Mouse (Mus musculus) liver, embryonic 11.5 days (tissue): ENCODE data around the gene Gstt2. TPM values are rescaled to one million over a fixed set of nuclear protein-coding genes. Genes with fewer than 3 reads are reported as not detected.

Experiments
- ATAC-seq: fragments of 200-750 bp; cut with Nextera tagmentation; replicated peaks from 2 replicates; pipeline ENCODE4 v1.8.0; 2017; ENCODE audit warnings: moderate number of reproducible peaks, mild to moderate bottlenecking, moderate TSS enrichment, moderate library complexity; ENCODE audit not compliant: low FRiP score
- DNase-seq: peaks from one replicate; pipeline ENCODE4 v3.0.0-alpha.2; 2017; ENCODE audit warnings: low spot score
- H3K27ac ChIP-seq: fragments of 300-500 bp; sonication (generic); 2 replicates; pipeline ENCODE4 v1.5.1; 2014; ENCODE audit warnings: mild to moderate bottlenecking, low read depth, low read length, control low read depth
- H3K27me3 ChIP-seq: fragments of 300-500 bp; sonication (generic); replicated peaks from 2 replicates; pipeline ENCODE4 v1.6.1; 2014; ENCODE audit warnings: low read length, mixed read lengths; ENCODE audit not compliant: control insufficient read depth, insufficient read depth
- H3K36me3 ChIP-seq: fragments of 300-500 bp; sonication (generic); 2 replicates; pipeline ENCODE4 v1.6.1; 2014; ENCODE audit warnings: mild to moderate bottlenecking, low read length, moderate library complexity, mixed read lengths; ENCODE audit not compliant: control insufficient read depth, insufficient read depth
- H3K4me1 ChIP-seq: fragments of 300-500 bp; sonication (generic); replicated peaks from 2 replicates; pipeline ENCODE4 v1.6.1; 2014; ENCODE audit warnings: low read length, mixed read lengths; ENCODE audit not compliant: control insufficient read depth, insufficient read depth
- H3K4me2 ChIP-seq: fragments of 300-500 bp; sonication (generic); 2 replicates; pipeline ENCODE4 v1.6.1; 2014; ENCODE audit warnings: mild to moderate bottlenecking, control low read depth, moderate library complexity
- H3K4me3 ChIP-seq: fragments of 300-500 bp; sonication (generic); 2 replicates; pipeline ENCODE4 v1.5.1; 2014; ENCODE audit warnings: low read depth, low read length, control low read depth
- H3K9ac ChIP-seq: fragments of 300-500 bp; sonication (generic); 2 replicates; pipeline ENCODE4 v1.6.1; 2014; ENCODE audit warnings: low read depth, low read length, control low read depth
- H3K9me3 ChIP-seq: fragments of 300-500 bp; sonication (generic); 2 replicates; pipeline ENCODE4 v1.6.1; 2016; ENCODE audit warnings: low read length, inconsistent platforms, mixed read lengths; ENCODE audit not compliant: control insufficient read depth
- WGBS: fragments of 180-500 bp; shearing (Covaris S2); extraction: QIAGEN DNeasy Blood & Tissue Kit; methylation state at CpG from one replicate; pipeline ENCODE4 v1.1.7; 2014; 5-methylcytosine and 5-hydroxymethylcytosine counted together
- polyA plus RNA-seq: library from polyadenylated mRNA; unstranded; fragments of >200 nt; fragmentation: Nextera tagmentation; extraction: Ambion mirVana; gene quantifications from 2 replicates; pipeline ENCODE4 v1.2.1, GENCODE M21; 2014

The Gstt2 gene
- polyA plus RNA-seq, 1 experiment from 2014 or later, result 39.6 TPM

DNA sequence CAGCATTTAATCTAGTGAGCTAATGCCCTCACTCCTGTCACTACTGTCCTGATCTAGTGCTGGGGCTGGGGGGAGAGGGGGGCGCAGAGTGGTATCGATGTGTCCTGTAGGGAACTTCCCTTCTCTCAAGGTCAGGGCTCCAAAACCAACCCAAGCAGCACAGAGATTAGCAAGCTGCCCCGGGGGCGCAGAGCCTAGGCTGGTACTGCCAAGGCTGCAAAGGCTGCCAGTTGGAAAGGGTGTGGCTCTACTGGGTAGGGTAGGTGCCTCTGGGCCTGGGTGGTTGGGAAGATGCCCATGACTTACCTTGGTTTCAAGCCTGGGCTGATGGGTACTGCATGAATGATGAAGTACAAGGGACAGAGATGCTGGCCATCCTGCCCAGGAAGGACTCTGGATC, 20.4 kb upstream of the Gstt2 start:
- H3K4me2 ChIP-seq, result peak overlapping the region; percentile 94; the same call in 1 of the 2 replicates

DNA sequence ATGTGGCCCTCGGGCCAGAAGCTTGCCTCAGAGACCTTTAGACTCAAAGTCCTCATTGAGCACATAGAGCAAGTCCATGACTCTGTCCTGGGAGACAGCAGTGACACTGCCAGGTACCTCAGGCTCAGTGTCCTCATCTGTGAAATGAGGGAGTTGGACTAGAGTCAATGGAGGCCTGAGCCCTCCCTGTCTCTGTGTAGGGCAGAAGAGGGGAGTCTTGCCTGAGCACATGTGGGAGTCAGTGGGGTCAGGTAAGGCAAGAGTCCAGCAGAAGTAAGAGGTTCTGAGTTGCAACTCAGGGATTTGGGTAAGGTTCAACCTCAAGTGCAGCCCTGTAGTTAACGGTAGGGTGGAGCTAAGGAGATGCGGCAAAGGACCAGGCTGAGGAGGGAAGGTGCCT, 19.8 kb upstream of the Gstt2 start:
- Histone ChIP-seq H3K9ac (no peak overlapping the region), H3K27me3 (no peaks in the 10 kb centered on the region), H3K9me3 (no peaks in the 10 kb centered on the region), H3K4me2 (no peak overlapping the region), H3K4me1 (peaks cover 18% of the 10 kb centered on the region), H3K36me3 (peaks cover 14% of the 10 kb centered on the region), H3K4me3 (no peak overlapping the region), H3K27ac (peak overlapping the region; percentile 5; the same call in 1 of the 2 replicates)
- DNase-seq (no peak), ATAC-seq (no peak)
- WGBS, result 76% methylated on average over 3 of the region's 3 CpGs

More for the DNA sequence above, 20.4 kb upstream of the Gstt2 start:
- Histone ChIP-seq H3K4me1 (peaks cover 18% of the 10 kb centered on the region), H3K9ac (0 out of 2 replicates have a peak overlapping the region, but pooled peaks have one; percentile 20), H3K27me3 (no peaks in the 10 kb centered on the region), H3K36me3 (peaks cover 14% of the 10 kb centered on the region), H3K4me3 (0 out of 2 replicates have a peak overlapping the region, but pooled peaks have one; percentile 17), H3K9me3 (no peaks in the 10 kb centered on the region), H3K27ac (peak overlapping the region; percentile 25; the same call in 1 of the 2 replicates)
- 89% methylated on average over 4 of the region's 4 CpGs for WGBS
- ATAC-seq (no peak), DNase-seq (no peak)

DNA sequence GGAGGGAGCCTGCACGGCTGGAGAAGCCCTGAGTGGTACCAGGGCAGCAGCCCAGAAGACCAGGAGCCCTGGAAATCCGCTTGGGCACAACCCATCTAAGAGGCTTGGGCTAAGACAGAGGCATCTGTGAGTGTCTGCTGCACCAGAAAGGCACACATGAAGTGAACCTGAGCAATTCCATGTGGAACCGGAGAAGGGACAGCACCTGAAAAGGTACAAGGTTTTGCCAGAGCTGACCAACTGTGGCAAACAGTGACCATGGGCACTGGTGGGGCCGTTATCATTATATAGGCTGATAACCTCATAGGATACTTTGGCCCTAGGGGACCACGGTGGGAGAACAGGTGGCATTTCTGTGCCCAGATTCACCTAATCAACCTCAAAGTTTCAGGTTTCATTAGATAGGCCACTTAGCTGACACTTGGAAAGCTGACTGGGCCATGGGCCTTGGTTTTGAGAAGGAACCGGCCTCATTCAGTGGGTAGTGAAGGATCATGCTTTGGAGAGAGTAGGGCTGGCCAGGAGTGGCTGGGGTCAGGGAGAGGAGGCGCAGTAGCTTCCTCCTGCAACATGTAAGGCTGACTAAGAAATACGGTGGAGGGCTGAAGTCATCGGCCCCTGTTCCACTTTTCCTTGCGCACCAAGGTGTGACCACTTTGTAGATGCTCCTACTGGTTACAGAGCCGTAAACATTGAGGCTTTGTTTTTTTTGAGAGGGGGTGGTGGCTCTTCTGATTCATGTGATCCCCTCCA, 19.1 kb upstream of the Gstt2 start:
- Histone ChIP-seq H3K27ac (peak overlapping the region; percentile 5; the same call in 1 of the 2 replicates), H3K9me3 (no peaks in the 10 kb centered on the region), H3K4me3 (no peak overlapping the region), H3K4me2 (no peak overlapping the region), H3K9ac (no peak overlapping the region), H3K27me3 (no peaks in the 10 kb centered on the region), H3K4me1 (peaks cover 18% of the 10 kb centered on the region), H3K36me3 (peaks cover 14% of the 10 kb centered on the region)
- 81% methylated on average over 11 of the region's 11 CpGs for WGBS
- DNase-seq (no peak), ATAC-seq (no peak)

DNA sequence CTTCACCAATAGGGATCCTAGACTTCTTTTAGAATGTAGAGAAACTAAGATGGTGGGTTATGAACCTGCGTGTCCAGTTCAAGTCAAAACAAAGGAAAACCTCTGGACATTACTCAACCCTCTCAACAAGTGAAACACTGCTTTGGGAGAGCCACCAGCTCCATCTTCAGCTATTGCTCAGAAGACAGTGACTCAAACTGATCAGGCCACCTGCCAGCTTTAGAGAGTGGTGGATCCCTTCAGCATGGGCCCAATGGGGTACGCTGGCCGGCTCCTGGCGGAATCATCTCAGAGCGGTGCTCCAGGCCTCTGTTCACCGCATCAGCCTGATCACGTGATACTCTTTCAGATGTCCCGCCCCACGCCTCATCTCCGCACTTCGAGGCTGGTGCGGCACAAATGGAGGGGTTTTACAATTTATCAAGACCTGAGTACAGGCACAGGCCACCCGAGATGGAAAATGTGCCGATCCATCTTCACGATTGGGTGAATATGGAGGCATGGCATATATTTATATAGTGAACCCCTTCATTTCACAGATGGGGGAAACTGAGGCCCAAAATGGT, 18.3 kb upstream of the Gstt2 start:
- WGBS, result 87% methylated on average over 15 of the region's 15 CpGs
- no peak for ATAC-seq
- 0 out of 2 replicates have a peak, but pooled peaks cover 2% of the 10 kb centered on the region for H3K27me3 ChIP-seq
- no peak overlapping the region for H3K4me3 ChIP-seq
- H3K9ac ChIP-seq, result no peak overlapping the region
- no peaks in the 10 kb centered on the region for H3K9me3 ChIP-seq
- H3K36me3 ChIP-seq, result peaks cover 14% of the 10 kb centered on the region
- peaks cover 13% of the 10 kb centered on the region for H3K4me1 ChIP-seq
- H3K27ac ChIP-seq, result no peak overlapping the region
- DNase-seq, result no peak
- H3K4me2 ChIP-seq, result no peak overlapping the region

DNA sequence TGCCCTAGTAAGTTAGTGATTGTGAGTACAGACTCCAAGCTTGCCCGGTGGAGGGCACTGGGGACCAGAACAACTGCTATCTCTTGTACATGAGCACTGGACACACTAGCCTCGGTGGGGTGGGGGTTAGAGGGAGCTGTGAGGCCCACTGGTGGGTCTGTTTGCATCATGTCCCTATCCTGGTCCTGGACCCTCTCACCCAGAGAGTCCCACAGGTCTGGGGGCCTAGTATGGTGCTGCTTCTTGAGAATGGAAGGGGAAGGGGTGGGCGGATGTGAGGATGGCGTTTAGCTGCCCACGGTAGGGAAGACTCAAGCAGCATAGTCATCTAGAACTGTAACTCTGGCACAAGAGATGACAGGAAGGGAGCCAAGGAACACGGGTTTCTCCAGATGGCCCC, 17.6 kb upstream of the Gstt2 start:
- no peak overlapping the region for H3K27ac ChIP-seq
- H3K4me3 ChIP-seq, result no peak overlapping the region
- H3K4me1 ChIP-seq, result peaks cover 12% of the 10 kb centered on the region
- 0 out of 2 replicates have a peak, but pooled peaks cover 2% of the 10 kb centered on the region for H3K27me3 ChIP-seq
- ATAC-seq, result no peak
- no peak for DNase-seq
- H3K9me3 ChIP-seq, result no peaks in the 10 kb centered on the region
- no peak overlapping the region for H3K9ac ChIP-seq
- 79% methylated on average over 6 of the region's 6 CpGs for WGBS
- no peak overlapping the region for H3K4me2 ChIP-seq
- H3K36me3 ChIP-seq, result peaks cover 14% of the 10 kb centered on the region

DNA sequence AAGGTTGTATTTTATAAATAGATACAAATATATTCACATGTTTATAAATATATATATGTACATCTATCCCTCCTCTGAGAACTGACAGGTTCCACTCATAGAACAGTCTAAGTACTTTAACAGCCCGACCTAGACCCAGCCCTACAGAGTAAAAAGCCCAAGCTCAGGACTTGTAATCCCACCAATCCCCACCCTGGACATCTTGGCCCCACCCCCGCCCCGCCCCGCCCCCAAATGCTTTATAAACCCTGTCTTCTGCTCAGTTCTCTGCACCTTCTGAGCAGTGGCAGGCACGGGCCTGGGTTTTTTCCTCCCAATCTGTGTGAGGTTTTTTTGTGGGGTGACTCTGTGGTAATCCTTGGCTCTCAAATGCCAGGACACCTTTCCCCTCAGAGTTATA, 16.9 kb upstream of the Gstt2 start:
- 43% methylated on average over 5 of the region's 5 CpGs for WGBS
- ATAC-seq (0 out of 2 replicates have a peak, but pooled peaks have one; percentile 16), DNase-seq (no peak)

DNA sequence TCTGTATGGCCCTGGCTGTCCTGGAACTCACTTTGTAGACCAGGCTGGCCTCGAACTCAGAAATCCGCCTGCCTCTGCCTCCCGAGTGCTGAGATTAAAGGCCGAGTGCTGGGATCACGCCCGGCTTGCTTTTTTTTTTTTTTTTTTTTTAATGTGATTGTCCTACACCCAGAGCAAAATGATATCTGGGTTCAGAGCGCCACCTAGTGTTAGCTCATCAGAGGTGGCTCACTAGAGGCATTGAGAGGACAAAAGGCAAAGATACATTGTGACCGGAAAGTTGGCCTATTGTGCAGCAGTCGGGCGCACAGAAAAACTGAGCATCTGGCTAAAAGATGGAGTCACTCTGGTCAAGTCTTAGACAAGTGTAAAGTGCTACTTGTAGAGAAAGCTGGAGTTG, 16.2 kb upstream of the Gstt2 start:
- Histone ChIP-seq H3K27ac (no peak overlapping the region), H3K4me3 (no peak overlapping the region)
- peak; percentile 64 for ATAC-seq

More for the DNA sequence above, 16.9 kb upstream of the Gstt2 start:
- Histone ChIP-seq H3K9ac (no peak overlapping the region), H3K9me3 (no peaks in the 10 kb centered on the region), H3K4me1 (peaks cover 12% of the 10 kb centered on the region), H3K27me3 (0 out of 2 replicates have a peak, but pooled peaks cover 2% of the 10 kb centered on the region), H3K36me3 (peaks cover 14% of the 10 kb centered on the region), H3K4me3 (no peak overlapping the region), H3K4me2 (no peak overlapping the region), H3K27ac (no peak overlapping the region)

DNA sequence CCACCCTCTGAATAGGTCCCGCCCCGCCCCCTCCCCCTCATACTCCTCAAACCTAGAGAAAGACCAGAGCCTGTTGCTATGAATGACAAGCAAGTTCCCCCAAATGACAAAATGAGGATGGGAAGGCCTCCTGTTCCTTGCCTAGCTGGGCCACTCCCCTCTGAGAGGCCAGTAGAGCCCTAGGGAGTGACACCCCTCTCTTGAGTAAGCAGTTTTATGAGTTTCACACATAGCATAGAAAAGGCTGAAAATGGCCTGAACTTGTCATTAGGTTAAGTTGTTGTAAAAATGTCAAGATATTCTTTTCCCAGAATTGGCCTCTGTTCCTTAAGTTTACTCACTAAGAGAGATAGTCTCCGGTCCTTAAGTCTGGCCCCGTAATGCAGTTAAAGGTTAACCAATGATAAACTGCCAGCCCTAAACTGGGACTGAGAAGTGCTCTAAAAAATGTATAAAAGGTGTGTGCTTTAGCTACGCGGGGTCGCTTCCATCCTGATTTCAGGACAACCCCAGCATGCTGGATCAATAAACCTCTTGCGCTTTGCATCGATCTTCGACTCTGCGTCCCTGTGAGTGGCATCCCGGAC, 15.4 kb upstream of the Gstt2 start:
- no peak overlapping the region for H3K4me3 ChIP-seq
- peaks cover 6% of the 10 kb centered on the region for H3K36me3 ChIP-seq
- WGBS, result 82% methylated on average over 12 of the region's 12 CpGs
- no peak overlapping the region for H3K9ac ChIP-seq
- peaks cover 1% of the 10 kb centered on the region; the same call in 1 of the 2 replicates for H3K4me1 ChIP-seq
- DNase-seq (no peak), ATAC-seq (no peak)
- H3K9me3 ChIP-seq, result no peaks in the 10 kb centered on the region
- H3K4me2 ChIP-seq, result no peak overlapping the region
- H3K27ac ChIP-seq, result no peak overlapping the region; the same call in 1 of the 2 replicates
- H3K27me3 ChIP-seq, result 0 out of 2 replicates have a peak, but pooled peaks cover 2% of the 10 kb centered on the region

More for the DNA sequence above, 16.2 kb upstream of the Gstt2 start:
- H3K4me1 ChIP-seq, result peaks cover 8% of the 10 kb centered on the region
- 26% methylated on average over 10 of the region's 10 CpGs for WGBS
- no peaks in the 10 kb centered on the region for H3K9me3 ChIP-seq
- H3K36me3 ChIP-seq, result peaks cover 13% of the 10 kb centered on the region
- H3K9ac ChIP-seq, result no peak overlapping the region
- peak; percentile 72 for DNase-seq
- no peak overlapping the region for H3K4me2 ChIP-seq
- H3K27me3 ChIP-seq, result 0 out of 2 replicates have a peak, but pooled peaks cover 2% of the 10 kb centered on the region
